1 mouse cellular context compared by ENCODE assay signal in the genomic region with DNA sequence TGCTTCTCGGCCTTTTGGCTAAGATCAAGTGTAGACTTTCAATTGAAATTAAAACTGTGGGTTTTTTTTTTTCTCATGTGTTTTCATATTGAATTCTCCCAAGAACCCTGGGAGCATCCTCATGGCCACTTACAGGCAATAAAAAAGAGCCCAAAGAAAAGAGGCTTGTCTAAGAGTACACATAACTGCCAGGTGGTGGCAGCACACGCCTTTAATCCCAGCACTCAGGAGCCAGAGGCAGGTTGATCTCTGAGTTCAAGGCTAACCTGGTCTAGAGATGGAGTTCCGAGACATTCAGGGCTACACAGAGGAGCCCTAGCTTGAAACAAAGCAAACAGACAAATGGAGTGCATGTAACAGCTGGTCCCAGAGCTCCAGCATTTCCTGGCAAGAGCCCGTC.
TF ChIP-seq lines count a peak whose summit lies in the region.

No protein-coding gene starts in this region.

TF ChIP-seq in MEL, 35 proteins besides CTCF, POLR2A, EP300 and RAD21 (continued from another document):
- TF ChIP-seq MYC (IDR thresholded peaks at IDR 0.05; ENCODE audit: low read depth, low read length) = no peak
- no peak for TF ChIP-seq E2F4 (IDR thresholded peaks at IDR 0.05; ENCODE audit: borderline replicate concordance, low read depth, low read length)
- TF ChIP-seq NELFE (IDR thresholded peaks at IDR 0.05; ENCODE audit: low read depth, low read length) = no peak
- TF ChIP-seq GATA1 (IDR thresholded peaks at IDR 0.05; ENCODE audit: low read depth, low read length) = no peak
- 0 out of 2 replicates have a peak, but pooled peaks have one; percentile 17 for TF ChIP-seq ZNF384 (IDR thresholded peaks at IDR 0.05; ENCODE audit: low read depth, low read length)
- no peak for TF ChIP-seq ETS1 (IDR thresholded peaks at IDR 0.05; ENCODE audit: low read depth, low read length)
- 0 out of 2 replicates have a peak, but pooled peaks have one; percentile 22 for TF ChIP-seq BHLHE40 (IDR thresholded peaks at IDR 0.05; ENCODE audit: borderline replicate concordance, low read depth, low read length)
- no peak for TF ChIP-seq POLR2AphosphoS2 (IDR thresholded peaks at IDR 0.05; ENCODE audit: low read length)
- no peak for TF ChIP-seq MXI1 (IDR thresholded peaks at IDR 0.05; ENCODE audit: low read depth, low read length)
- TF ChIP-seq MAZ (IDR thresholded peaks at IDR 0.05; ENCODE audit: low read depth, low read length) = 0 out of 2 replicates have a peak, but pooled peaks have one; percentile 44
- peak; percentile 96 for TF ChIP-seq SMC3 (IDR thresholded peaks at IDR 0.05; ENCODE audit: low read depth, low read length)
- TF ChIP-seq NRF1 (IDR thresholded peaks at IDR 0.05; ENCODE audit: insufficient read depth, low read depth, low read length, poor library complexity, severe bottlenecking) = no peak
- peak; percentile 49; the same call in 1 of the 2 replicates for TF ChIP-seq SIN3A (IDR thresholded peaks at IDR 0.05; ENCODE audit: low read length)
- TF ChIP-seq TBP (IDR thresholded peaks at IDR 0.05; ENCODE audit: low read depth, low read length) = no peak
- TF ChIP-seq ZC3H11A (IDR thresholded peaks at IDR 0.05; ENCODE audit: low read depth, low read length) = peak; percentile 94
- no peak for TF ChIP-seq MAFK (IDR thresholded peaks at IDR 0.05; ENCODE audit: borderline replicate concordance, low read depth, low read length)
- no peak for TF ChIP-seq HCFC1 (IDR thresholded peaks at IDR 0.05; ENCODE audit: low read depth, low read length)
